Mouse (Mus musculus) induced T-regulatory cell, adult 2 months (primary cell): ENCODE measurements around the gene Lcn10.
A peak's percentile ranks its signal among the peaks of the same experiment; 100 is the strongest.
"Not testable (repeated sequence)": the region's sequence is repeated elsewhere in the genome, so short reads cannot be mapped to it uniquely, and the experiment has no call there.

Source experiments
- DNase-seq: peaks from one replicate; pipeline ENCODE4 v3.0.0-alpha.2; 2012; ENCODE audit warnings: low read depth

Gene Lcn10

DNA sequence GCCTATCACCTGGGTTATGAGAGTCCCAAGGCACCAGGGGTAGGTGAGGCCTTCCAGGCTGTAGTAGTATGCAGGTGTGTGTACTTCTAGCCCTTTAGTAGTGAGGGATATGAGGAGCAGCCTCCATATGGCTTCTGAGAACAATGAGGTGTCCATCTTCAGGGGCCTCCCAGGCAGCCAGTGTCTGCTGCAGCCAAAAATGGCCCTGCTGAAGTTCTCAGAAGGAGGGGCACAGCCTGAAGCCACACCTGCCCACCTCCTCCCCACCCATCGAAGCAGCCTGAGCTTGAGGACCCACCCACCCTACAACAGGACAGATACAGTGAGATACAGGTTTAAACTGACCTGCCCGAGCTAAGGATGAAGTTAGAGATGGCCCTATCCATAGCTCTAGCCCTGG, at the start of gene Lcn10:
Gene Lcn10, plus strand, starts transcription at position 301 of the 400 bp plus-strand sequence.
- DNase-seq = no peak

DNA sequence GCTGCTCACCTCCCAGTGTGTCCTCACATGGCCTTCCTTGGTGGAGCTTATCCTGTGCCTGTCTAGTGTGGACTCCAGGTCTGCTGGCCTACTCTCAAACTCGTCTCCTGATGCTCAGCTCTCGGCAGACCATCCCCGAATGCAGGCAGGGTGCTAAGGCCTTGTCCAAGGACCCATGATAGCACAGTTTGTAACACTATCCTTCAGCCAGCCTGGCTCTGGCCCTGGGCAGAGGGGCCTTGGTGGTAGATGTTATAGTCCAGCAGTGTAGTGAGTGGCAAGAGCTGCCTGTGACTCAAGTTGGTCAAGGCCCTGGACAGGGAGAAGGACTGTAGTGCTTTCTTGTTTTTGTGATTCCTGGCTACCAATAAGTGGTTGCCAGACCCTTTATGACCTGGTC, 48.9 kb upstream of the Lcn10 start:
- DNase-seq = no peak

DNA sequence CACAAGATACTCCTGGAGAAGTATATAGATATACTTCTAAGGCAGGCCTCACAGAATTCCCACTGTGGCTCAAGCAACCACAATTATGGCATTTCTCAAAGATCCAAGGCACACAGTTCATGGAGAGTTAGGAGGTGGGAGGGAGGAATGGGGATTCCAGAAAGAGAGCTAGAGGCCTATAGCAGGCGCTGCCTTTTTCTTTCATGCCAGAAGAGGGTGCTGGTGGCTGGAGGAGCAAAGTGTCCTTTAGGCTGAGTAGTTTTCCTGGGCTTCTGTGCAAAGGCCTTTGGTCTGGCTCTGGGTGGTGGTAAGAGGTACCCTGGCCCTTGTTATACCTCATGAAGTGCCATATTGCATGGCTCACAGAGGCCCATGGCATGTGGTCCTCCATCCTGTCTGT, 48.5 kb upstream of the Lcn10 start:
- no peak for DNase-seq

DNA sequence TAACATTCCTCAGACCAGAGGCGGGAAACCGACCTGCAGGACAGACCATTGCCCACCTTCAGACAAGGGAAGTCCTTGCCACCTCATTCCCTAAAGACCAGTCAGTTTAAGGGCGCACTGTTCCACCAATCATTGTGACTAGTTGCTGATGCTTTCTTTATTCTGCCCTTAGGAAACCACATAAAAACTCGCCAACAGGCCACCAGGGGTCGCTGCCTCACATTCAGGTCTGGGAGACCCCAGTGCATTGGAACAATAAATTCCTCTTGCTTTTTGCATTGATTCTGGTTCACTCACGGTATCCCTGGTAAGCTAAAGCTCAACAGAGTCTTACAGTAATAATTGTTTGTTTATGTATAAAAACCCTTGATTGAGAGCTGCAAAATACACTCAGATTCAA, 42.6 kb upstream of the Lcn10 start:
- peak; percentile 62 for DNase-seq

DNA sequence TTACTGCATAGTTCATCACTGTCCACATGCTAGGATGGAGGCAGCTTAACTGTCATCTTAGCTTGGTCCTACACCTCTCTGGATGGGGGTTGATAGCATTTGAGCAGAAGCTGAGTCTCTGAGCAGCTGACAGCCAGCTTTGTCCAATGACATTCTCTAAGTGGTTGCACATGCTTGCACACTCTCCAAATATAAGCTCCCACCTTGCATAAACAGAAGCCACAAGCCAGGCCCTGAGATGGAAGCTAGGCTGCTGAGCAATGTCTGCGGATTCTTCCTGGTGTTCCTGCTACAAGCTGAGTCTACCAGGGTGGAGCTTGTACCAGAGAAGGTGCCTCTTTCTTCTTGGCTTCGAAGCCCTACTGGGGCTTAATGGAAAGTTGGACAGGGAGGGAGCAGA, 29.6 kb upstream of the Lcn10 start, which contains the start of gene Lcn8:
Gene Lcn8, plus strand, starts transcription at position 219 of the 400 bp plus-strand sequence.
- DNase-seq = no peak

DNA sequence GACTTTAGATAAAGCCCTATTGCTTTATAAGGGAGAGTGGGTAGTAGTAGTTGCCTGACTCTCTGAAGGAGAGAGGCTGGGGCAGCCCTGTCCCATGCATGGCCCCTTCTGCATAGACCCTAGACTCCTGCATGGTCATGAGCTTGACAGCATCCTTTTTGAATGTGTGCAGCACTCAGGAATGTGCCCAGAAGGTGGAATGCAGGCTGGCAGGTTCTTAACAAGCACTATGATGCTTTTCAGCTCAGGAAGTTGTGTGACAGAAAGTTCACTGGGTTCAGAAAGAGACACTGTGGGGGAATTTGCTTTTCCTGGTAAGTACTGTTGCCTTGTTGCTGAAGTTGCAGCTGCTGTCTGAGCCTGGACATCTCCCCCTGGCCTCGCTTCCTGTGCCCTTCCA, 28.0 kb upstream of the Lcn10 start:
- no peak for DNase-seq

DNA sequence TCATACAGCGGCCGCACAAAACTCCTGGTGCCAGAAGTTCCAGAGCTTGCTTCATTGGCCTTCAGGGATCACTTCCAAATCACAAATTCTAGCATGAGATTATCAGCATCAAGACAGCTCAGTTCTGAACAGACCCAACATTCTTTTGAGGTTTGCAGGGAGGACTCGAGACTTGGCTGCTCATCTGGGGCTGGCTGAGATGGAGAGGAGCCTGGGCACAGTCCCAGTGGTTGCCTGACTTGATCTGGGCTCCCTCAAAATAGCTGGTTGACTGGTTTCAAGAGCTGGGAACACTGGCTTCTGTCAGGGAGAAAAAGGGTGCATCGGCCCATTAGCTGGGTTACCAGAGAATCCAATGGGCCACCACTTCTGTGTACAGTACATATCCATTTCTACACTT, 25.8 kb upstream of the Lcn10 start:
- DNase-seq = no peak

DNA sequence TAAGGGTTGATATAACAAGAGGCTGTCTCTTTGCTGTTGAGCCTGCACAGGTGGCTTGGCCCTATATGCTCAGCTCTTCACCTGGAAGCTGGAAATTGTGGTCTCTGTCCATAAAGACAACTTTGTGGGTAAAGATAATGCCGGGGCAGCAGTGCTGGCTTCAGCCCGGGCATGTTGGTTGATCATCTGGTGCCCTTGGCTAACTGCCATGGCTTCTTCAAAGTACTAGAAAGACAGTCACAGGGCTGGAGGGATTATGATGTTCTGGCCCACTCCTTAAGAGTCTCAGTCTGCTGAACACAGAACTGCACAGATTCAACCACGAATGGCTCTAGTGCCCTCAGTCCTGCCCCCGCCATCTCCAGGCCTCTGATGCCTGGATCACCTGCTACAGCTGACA, 25.3 kb upstream of the Lcn10 start:
- no peak for DNase-seq

DNA sequence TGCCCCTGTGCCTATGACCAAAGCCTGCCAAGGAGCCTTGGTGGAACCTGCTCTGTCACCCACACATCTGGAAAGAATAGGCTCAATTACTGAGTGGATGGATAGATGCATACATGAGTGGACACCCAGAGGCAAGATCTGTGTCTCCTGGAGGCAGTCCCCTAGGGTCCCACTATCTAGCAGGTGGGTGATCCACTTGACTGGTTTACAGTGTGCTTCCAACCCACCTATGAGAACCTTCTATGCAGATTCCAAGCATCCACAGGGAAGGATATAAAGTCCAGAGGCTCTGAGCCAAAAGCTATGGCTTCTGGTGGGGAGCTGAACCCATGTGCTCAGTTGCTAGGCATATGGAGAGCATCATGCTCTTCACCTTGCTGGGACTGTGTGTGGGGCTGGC, 24.9 kb upstream of the Lcn10 start, which contains the start of gene Lcn5:
Gene Lcn5, plus strand, starts transcription at position 301 of the 400 bp plus-strand sequence.
- DNase-seq = no peak

DNA sequence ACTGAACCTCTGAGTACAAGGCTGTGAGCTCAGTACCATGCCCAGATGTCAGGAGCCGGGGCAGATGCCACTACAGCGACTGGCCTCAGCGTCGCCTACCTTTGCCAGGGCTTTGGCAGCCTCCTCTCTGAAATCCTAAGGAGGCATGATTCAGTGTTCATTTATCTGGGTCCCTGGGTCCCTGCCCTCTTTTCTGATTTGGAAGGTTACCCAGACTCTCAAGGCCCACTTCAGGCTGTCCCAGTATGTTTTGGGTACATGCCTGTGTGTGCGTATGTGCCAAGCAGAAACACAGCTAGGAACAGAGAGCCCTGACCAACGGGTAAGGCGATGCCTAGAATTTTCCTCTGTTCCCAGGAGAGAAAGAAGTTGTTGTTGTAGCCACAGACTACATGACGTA, 22.2 kb upstream of the Lcn10 start:
- no peak for DNase-seq

DNA sequence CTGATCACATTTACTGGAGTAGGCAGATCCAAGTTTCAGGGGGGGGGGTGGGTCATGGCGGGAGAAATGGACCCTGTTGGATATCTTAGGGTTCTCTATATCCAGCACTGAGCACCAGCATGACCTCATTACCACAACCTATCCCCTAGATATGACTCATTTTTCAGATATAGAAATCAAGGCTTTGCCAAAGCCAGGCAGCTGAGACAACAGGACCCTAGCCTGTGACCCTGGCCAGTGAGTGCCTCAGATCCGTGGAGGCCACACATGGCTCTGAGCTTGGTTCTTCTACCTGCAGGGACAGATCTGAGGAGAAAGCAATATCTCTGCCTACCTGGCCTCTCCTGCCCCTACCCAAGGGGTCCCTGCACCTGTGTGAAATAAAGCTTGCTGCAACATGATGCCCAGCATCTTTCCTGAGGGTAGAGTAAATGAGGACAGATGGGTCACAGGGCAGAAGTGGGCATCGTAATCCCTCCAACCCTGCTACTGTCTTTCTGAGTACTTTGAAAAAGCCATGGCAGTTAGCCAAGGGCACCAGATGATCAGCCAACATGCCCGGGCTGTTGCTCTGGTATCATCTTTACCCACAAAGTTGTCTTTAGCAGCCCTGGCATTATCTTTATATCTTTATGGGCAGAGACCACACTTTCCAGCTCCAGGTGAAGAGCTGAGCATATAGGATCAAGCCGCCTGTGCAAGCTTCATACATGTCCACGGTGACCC, 21.1 kb upstream of the Lcn10 start:
- DNase-seq = no peak

DNA sequence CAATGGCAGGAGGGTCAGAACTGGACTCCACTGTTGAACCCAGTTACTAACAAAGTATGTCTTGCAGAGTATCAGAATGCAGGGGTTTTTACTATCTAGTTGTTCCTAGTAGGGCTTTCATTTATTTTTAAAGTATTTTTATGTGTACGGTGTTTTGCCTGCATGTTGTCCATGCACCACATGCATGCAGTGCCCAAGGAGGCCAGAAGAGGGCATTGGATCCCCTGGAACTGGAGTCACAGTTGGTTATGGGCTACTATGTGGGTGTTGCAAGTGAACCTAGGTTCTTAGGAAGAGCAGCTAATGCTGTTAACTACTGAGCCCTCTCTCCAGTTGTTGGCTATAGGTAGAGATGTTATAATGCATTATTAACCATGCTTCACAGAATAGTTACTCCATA, 19.0 kb upstream of the Lcn10 start:
- peak; percentile 68 for DNase-seq

DNA sequence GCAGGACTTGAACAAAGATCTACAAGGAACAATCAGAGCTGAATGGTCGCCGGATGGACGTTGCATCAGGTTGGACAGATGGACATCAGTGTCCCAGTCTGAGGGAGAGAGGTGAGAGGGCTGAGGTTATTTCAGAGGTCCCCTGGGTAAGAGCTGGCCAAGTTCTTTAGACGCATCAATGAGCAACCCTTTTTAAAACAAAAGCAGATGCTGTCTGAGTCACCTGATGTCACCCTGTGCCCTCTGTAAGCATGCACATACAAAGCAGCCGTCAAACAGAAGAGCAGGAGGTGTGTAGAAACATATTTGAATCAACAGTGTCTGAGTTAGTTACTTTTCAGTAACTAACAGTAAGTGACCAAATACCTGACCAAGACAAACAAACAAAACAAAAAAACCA, 18.4 kb upstream of the Lcn10 start:
- no peak for DNase-seq

DNA sequence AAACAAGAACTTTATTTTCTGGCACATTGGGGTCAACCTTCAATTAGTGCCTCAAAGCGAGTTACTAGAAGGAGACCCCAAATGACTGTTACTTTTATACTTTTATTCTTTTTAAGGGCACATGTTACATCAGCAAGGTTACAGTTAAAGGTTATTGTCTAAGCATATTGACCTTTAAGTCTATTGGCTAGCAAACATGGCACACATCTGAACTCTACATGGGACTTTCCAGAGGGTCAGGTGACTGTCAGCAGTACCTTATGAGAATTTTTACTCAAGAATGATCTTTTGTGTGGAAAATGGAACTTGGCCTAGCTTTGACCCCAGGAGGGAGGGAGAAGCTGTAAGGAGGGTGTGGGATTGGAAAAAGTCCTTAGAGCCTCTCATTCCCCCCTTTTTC, 16.0 kb upstream of the Lcn10 start:
- peak; percentile 53 for DNase-seq

DNA sequence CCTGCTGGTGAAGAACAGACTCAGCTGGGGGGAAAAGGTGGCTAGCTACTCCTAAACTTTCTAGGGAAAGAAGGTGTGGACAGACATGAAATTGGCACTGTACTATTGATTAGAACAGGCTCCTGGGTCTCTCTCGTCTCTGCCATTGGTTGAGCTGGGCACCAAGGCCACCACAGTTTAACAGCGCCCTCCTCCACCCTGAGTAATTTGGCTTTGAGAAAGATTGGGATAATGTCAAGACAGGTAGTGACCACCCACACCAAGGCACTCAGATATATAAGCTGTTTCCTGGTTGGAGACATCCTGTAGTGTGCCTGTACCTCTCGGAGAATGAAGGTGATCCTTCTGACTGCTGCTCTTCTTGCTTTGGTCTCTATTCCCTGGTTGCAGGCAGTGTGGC, 6.0 kb upstream of the Lcn10 start, which contains the start of gene Lcn6:
Gene Lcn6, plus strand, starts transcription at position 301 of the 400 bp plus-strand sequence.
- DNase-seq = no peak

DNA sequence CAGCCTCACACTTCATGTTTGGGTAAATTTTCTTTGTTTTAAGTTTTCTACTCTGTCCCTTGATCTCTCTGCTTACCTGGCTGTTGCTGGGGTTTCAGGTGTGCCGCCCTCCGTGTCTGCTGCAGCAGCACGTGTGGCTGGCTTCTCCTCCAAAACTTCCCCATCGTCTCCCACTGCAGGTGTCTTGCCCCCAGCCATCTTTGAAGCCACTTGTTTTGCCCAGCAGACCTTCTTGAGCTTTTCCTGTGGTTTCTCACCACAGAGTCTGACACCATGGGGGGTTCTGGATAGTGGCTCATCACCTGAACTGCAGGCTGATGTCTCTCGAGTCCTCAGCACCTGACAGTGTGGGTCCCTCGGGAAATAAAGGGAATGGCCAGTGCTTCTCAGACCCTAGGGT, 3.0 kb upstream of the Lcn10 start:
- no peak for DNase-seq

DNA sequence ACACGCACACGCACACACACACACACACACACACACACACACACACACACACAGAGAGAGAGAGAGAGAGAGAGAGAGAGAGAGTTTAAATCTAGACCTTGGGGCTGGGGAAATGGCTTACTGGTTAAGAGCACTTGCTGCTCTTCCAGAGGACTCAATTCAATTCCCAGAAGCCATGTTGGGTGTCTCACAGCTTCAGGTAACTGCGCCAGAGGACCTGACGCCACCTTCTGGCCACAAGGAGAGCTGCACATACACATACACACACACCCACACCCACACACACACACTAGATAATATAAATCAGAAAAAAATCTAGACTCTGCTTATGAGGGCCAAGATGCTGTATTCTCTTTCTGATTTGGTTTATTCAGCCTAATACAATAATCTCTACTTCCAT, 4.4 kb downstream of the Lcn10 start:
- DNase-seq = no peak

DNA sequence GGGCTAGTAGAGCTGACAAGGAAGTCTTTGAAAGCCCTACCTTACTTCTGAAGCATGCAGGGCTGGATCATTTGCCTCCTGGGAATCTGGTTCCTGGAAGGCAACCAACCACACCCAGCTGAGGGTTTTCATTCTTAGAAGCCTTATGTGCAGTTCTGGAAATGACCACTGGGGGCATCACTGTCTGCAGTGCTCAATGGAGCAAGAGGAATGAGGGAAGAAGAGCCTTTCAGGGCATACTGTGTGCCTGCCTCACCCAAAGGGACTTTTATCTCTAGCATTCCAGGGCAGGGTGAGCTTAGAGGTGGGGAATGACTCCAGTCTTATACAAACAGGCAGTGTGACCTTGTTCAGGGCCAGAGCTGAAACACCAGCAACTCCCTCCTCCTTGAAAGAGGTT, 12.1 kb downstream of the Lcn10 start:
- peak; percentile 77 for DNase-seq

DNA sequence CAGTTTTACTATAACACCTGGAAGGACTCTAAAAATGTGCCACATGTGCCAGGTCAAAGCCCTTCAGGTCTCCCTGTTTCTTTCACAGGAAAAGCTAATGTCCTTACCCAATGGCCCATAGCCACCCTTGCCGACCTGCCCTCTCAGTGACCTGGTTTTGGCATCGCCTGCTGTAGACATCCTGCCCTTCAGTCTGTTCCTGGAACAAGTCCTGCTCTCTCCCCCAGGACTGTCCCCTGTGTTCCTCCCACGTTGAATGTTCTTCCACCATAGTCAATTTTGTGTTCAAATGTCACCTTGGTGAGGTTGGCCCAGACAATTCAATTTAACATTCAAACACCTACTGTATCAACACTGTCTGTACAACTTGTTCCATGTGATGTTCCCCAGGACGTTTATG, 14.4 kb downstream of the Lcn10 start:
- DNase-seq = no peak

DNA sequence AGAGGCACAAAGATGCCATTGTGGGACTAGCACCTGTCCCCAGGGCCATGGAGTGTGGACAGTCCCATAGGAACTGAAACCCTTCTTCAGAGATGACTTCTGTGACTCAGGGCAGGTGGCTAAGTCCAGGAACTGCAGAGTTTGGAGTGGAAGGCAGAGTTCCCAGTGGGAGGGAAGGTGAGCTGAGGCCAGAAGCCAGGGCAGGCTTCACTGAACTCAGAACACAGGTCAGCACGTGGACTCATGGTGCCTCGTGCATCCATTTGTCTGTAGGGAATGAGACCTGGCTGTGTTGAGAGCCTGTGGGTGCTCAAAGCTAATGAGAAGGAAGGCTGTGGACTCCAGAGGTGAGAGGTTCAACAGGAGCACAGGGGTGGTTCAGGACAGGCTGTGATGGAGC, 16.2 kb downstream of the Lcn10 start:
- DNase-seq = no peak

DNA sequence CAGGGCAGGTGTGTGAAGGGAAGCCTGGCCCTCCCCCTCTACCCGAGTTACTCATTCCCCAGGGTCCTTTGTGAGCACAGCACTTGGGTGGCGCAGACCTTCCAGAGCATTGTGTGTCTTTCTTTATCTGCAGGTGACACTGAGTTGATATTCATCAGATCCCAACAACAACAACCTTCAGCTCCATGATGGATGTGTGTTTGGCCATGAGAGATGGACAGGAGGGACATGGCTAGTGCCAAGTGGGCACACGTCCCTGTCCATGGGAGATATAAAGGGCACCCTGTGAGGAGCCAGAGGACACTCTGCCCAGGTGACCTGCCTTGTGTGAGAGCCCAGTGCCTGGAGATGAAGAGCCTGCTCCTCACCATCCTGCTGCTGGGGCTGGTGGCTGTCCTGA, 17.2 kb downstream of the Lcn10 start, which contains the start of gene Obp2a:
Gene Obp2a, plus strand, starts transcription at position 301 of the 400 bp plus-strand sequence.
- DNase-seq = not testable (repeated sequence)

DNA sequence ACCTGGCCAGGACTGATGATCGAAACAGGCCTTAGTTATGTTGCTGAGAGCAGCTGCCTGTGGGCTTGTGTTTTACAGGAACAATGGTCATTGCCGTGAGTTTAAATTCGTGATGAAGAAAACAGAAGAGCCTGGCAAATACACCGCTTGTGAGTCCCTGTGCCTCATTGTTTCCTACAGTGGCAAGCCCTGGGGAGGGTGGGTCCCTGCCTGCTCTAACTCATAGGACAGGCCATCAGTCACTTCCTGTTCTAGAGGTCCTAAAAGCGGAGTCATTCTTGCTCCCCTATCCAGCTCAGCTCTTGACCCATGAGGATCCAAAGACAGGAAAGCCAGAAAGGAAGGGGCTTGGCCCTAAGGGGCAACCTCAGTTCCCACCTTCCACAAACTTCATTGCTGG, 18.5 kb downstream of the Lcn10 start:
- no peak for DNase-seq

DNA sequence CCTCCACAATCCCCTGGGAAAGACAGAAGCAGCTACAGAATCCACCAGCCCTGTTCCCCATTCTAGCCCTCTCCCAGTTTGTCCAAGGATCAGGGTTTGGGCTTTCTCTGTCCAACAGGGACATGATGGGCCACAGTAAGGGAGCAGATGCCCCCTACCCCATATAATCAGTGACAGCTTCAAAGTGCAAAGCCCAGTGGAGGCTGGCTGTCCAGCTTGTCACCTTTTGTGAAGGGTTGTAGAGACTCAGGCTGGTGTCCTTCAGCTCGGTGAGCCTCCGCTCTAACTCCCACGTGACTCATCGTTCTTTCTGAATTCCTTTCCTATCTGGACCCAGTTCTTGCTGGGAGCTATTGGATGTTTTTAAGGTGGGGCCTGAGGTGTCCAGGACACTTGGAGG, 21.2 kb downstream of the Lcn10 start:
- DNase-seq = no peak
